Mouse (Mus musculus) cortical plate, adult 2 months (tissue): ENCODE measurements around the gene Plcd3. TPM values are rescaled to one million over a fixed set of nuclear protein-coding genes. Genes with fewer than 3 reads are reported as not detected.

Experiments used
- H3K27ac ChIP-seq: fragments of 200-500 bp; 2 replicates; pipeline ENCODE4 v1.5.1; 2012; ENCODE audit warnings: low read length, control low read depth, inconsistent platforms; ENCODE audit not compliant: insufficient read depth
- H3K4me1 ChIP-seq: fragments of 200-500 bp; 2 replicates; pipeline ENCODE4 v1.6.1; 2011; ENCODE audit warnings: low read length; ENCODE audit not compliant: control insufficient read depth, insufficient read depth
- H3K4me3 ChIP-seq: fragments of 200-500 bp; 2 replicates; pipeline ENCODE4 v1.5.1; 2011; ENCODE audit warnings: mild to moderate bottlenecking, low read length, control low read depth; ENCODE audit not compliant: insufficient read depth
- CTCF ChIP-seq: fragments of 200-500 bp; IDR thresholded peaks from 2 replicates; pipeline ENCODE4 v1.5.1; 2011; ENCODE audit warnings: mild to moderate bottlenecking, control low read depth, low read length; ENCODE audit not compliant: insufficient read depth; ENCODE audit errors: extremely low read depth
- POLR2A ChIP-seq: fragments of 200-500 bp; IDR thresholded peaks from 2 replicates; pipeline ENCODE4 v1.6.1; 2011; ENCODE audit warnings: mild to moderate bottlenecking, low read length, control low read depth; ENCODE audit not compliant: insufficient read depth; ENCODE audit errors: extremely low read depth
- polyA plus RNA-seq: library from polyadenylated mRNA; depleted of rRNA; stranded (reverse); fragments of >200 nt; gene quantifications from 2 replicates; pipeline ENCODE4 v1.2.3, GENCODE M21; 2012

Plcd3 gene
- polyA plus RNA-seq, 1 experiment: 17.1 TPM

DNA sequence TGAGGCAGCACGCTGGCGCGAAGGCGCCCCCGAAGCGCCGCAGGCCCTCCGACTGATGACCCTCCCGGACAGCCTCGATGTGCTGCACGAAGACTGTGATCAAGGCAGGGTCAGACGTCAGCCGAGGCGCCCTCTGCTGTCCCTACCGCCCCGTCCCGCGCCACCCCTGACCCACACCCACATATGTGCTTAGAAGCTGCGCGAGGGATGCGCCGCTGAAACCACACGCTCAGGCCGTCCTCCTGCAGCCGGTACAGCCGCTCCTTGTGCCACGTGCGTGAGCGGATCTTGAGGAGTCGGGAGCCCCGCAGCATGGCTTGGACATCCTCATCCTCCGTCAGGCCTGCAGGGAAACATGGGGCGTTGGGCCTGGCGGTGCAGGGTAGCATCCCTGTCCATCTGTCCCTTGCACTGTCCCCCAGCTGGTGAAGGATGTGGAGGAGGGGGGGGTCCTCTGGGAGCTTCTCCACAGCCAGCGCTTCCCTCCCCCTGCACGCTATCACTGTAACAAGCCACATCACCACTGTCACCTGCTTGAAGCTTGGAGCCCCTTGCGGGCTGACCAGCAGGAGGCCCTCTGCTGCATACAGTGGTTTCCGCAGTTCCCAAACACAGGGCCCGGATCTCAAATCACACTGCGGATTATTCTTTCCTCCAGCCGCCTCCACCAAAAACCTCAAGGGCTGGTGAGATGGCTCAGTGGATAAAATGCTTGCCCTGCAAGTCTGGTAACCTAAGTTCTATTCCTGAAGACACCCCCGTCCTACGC is 21.0 kb downstream of the Plcd3 start:
- Histone ChIP-seq H3K27ac (no peak overlapping the region), H3K4me1 (no peaks in the 10 kb centered on the region)

GRCm38 (mm10) chr11:103078131-103078530 is 23.3 kb downstream of the Plcd3 start:
- H3K27ac ChIP-seq: no peak overlapping the region
- no peak for TF ChIP-seq POLR2A
- TF ChIP-seq CTCF: no peak
- no peaks in the 10 kb centered on the region; the same call in 1 of the 2 replicates for H3K4me1 ChIP-seq
- no peak overlapping the region for H3K4me3 ChIP-seq

More for the DNA sequence above, 21.0 kb downstream of the Plcd3 start:
- no peak overlapping the region for H3K4me3 ChIP-seq
- TF ChIP-seq POLR2A (no peak), CTCF (no peak)

DNA sequence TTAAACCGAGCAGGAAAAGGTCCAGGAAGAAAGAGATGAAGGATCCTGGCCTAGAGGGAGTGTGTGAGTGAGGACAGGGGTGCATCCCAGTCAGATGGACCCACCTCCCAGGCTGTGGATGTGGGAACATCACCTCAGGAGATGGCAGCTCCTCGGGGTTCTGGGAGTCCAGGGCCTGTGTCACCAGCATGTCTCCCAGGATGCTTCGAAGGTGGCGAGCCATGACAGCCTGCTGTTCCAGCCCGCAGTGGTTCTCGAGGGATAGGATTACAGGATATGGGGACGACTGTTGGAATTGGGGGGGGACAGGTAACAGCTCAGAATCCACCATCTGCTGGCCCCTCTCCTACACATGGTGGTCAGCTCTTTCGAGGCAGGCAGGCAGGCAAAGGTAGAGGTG is 24.9 kb downstream of the Plcd3 start:
- Histone ChIP-seq H3K4me1 (no peaks in the 10 kb centered on the region; the same call in 1 of the 2 replicates), H3K4me3 (no peak overlapping the region), H3K27ac (no peak overlapping the region)
- TF ChIP-seq CTCF: no peak
- TF ChIP-seq POLR2A: no peak

DNA sequence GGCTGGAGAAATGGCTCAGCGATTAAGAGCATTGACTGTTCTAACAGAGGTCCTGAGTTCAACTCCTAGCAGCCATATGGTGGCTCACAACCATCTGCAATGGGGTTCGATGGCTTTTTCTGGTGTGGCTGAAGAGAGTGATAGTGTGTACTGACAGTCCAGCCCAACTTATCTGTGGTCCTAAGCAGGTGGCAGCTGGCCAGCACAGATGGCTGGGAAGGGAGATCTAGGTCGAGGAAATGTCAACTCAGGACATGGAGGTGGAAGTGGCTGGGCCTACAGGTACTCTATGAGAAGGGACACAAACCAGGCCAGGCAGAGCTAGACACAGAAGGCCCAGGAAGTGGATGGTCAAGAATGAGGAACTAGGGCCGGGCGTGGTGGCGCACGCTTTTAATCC is 25.4 kb downstream of the Plcd3 start:
- Histone ChIP-seq H3K4me3 (no peak overlapping the region), H3K27ac (no peak overlapping the region), H3K4me1 (no peaks in the 10 kb centered on the region; the same call in 1 of the 2 replicates)
- TF ChIP-seq POLR2A (no peak), CTCF (no peak)

DNA sequence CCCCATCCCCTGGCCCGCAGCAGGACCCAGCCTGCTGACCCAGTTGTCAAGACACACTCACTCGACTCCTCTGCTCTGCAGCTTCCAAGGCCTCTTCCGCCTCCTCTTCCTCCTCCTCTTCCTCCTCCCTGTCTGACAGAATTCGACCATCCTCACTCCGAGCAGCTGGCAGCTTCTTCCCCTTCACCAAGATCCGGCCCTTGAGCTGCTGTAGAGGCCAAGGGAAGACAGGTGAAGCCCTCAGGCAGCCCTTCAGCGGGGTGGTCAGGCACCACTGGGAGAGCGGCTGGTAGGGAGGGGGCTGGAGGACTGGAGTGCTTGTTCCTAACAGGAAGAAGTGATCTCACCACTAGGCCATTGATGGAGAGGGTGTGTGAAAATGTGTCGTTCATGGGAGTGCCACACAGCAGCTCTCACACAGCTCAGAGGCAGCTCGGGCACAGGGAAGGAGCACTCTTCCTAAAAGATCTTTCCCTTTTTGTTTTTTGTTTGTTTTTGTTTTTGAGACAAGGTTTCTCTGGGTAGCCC is 26.6 kb downstream of the Plcd3 start:
- Histone ChIP-seq H3K4me1 (no peaks in the 10 kb centered on the region; the same call in 1 of the 2 replicates), H3K4me3 (no peak overlapping the region), H3K27ac (no peak overlapping the region)
- TF ChIP-seq POLR2A: no peak
- no peak for TF ChIP-seq CTCF

DNA sequence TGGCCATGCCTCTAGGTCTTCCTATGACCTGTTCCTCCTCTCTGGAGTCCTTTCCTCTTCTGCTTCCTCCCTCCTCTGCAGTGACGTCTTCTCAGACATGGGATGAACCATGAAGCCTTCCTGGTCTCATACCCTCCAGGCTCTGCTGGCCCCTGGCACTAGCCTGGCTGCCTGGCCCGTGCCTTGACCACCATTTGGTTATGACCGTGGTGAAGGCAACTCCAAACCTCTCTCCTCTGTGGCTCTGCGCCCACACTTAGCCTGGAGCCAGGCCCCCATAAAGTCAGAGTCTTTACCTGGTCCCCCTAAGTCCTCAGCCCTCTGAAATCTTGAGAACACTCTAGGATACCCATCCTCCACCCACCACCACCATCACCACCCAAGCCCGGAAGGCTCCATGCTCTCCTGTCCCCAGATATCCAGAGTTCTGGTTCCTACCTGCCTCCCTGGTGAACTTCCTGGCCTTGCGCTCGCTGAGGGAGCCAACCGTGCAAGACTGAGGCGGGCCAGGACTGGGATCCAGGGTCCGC is 27.3 kb downstream of the Plcd3 start:
- Histone ChIP-seq H3K4me1 (no peaks in the 10 kb centered on the region; the same call in 1 of the 2 replicates), H3K27ac (no peak overlapping the region), H3K4me3 (no peak overlapping the region)
- no peak for TF ChIP-seq CTCF
- TF ChIP-seq POLR2A: no peak

DNA sequence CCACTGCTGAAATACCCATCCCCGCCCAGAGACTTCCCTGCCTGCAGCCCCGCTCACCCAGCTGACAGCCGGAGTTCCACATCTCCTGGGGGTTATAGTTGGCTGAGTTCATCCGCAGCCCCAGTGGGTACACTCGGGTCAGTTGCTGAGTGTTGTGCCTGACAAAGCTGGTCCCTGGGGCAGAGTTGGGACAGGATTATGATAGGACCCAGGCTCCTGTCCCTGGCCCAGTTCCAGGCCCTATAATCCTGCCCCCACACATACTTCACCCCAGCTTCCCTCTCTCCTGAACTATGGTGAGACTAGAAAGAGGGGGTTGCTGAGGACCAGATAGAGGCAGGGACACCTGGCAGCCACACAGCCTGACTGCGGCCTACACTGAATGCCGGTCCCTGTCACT is 27.8 kb downstream of the Plcd3 start:
- Histone ChIP-seq H3K4me3 (no peak overlapping the region), H3K27ac (no peak overlapping the region), H3K4me1 (no peaks in the 10 kb centered on the region; the same call in 1 of the 2 replicates)
- TF ChIP-seq CTCF (no peak), POLR2A (no peak)

DNA sequence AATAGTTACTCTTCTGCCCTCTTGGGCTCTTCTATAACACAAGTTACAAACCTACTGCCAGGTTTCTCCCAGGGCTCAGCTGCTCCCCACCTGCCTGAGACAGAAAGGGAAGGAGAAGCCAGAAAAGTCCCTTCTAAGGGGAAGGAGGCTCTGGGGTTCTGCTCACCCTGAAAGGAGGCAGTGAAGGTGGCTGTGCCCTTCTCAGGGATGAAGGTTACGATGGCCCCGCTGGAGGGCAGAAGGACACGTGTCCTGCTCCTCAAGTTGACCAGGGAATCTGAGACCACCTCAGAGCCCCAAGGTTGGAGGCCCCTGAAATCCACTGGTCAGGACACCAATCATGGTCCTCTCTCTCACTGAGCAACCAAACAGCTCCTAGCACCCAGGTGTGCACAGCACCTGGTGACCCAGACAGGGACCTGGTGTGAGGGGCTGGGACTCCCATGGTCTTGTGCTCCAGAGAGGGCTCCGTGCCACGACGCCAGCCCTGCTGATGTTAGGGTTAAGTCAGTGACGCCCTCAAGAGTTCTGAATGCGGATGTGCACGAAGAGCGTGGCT is 31.1 kb downstream of the Plcd3 start:
- Histone ChIP-seq H3K27ac (no peak overlapping the region), H3K4me1 (no peaks in the 10 kb centered on the region; the same call in 1 of the 2 replicates), H3K4me3 (no peak overlapping the region)
- TF ChIP-seq POLR2A: no peak
- no peak for TF ChIP-seq CTCF

- Histone ChIP-seq H3K4me3 (no peak overlapping the region), H3K4me1 (no peaks in the 10 kb centered on the region), H3K27ac (no peak overlapping the region)
- TF ChIP-seq CTCF: no peak
- TF ChIP-seq POLR2A: no peak
Measured at GRCm38 (mm10) chr11:103069731-103070130, 31.7 kb downstream of the Plcd3 start.

DNA sequence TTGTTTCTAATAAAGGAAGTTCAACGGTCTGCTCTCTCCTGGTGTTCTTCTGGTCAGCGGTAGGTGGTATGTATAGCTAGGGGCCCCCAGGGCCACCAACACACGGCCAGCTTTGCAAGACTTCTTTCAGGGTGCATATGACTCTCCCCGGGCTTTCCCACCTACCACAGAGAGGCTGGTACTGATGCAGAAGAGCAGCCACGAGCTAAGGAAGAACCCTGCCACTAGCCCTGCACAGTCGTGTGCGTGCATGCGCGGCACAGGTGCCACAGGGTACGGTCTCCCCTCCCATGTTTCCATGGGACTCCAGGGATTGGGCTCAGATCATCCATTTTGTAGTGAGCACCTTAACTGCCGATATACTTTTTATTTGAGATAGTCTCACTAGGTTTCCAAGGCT is 32.6 kb downstream of the Plcd3 start:
- no peak overlapping the region for H3K4me3 ChIP-seq
- H3K27ac ChIP-seq: no peak overlapping the region
- no peaks in the 10 kb centered on the region for H3K4me1 ChIP-seq
- no peak for TF ChIP-seq CTCF
- TF ChIP-seq POLR2A: no peak
